Mouse (Mus musculus) brain, embryonic 14.5 days (tissue): Measurements from ENCODE around the gene Bcl2l15.

ENCODE experiments used
- CTCF ChIP-seq: fragments of 200-500 bp; IDR thresholded peaks from 2 replicates; pipeline ENCODE4 v1.5.1; 2012; ENCODE audit warnings: inconsistent platforms, mild to moderate bottlenecking, moderate library complexity, borderline replicate concordance; ENCODE audit not compliant: insufficient read depth, insufficient read length; ENCODE audit errors: extremely low read depth
- POLR2A ChIP-seq: fragments of 200-500 bp; IDR thresholded peaks from 2 replicates; pipeline ENCODE4 v1.6.1; 2012; ENCODE audit warnings: mild to moderate bottlenecking, inconsistent platforms, borderline replicate concordance; ENCODE audit not compliant: poor library complexity, insufficient read depth, insufficient read length, severe bottlenecking; ENCODE audit errors: extremely low read depth

DNA sequence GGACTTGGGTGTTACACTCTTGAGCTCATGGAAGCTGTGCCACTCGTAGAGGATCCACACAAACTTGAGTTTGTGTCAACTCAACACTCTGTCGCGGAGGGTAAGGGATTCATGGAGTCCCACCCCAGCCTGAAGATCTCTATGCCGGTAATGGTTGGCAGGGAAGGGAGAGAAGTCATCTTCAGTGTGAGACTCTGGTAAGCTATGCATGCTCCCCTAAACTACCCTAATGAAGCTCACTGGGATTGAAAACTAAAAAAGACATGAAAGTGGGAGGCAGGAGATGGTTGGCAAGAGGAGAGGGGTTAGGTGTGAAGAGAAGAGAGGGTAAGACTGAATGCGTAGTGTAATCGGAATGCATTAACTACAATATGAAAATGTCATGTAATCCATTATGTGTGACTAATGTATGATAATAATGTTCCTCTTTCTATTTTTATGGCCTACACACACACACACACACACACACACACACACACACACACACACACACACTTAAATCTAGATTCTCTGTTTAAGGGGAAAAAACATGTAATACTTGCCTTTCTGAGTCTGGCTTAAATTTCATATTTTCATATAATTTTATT, 25.7 kb downstream of the Bcl2l15 start:
- TF ChIP-seq POLR2A (no peak), CTCF (no peak)
